Mouse (Mus musculus) urinary bladder, postnatal 4 days (tissue): ENCODE measurements at regions not wholly inside any gene's neighbourhood (a gene's known extent, or its start where the extent isn't known, plus 50 kb on each side); places are given as distances from the start of the nearest gene placed in this dataset.
"Not testable (repeated sequence)": the region's sequence is repeated elsewhere in the genome, so short reads cannot be mapped to it uniquely, and the experiment has no call there.

Experiments
- DNase-seq, 2 experiments: peaks; one replicate each; pipeline ENCODE4 v3.0.0; 2021 to 2022; ENCODE audit warnings: low spot score in 2 of 2

GRCm38 (mm10) chr3:18295921-18296320 lies 347.7 kb downstream of the Cypt12 start:
- no peak for DNase-seq

DNA sequence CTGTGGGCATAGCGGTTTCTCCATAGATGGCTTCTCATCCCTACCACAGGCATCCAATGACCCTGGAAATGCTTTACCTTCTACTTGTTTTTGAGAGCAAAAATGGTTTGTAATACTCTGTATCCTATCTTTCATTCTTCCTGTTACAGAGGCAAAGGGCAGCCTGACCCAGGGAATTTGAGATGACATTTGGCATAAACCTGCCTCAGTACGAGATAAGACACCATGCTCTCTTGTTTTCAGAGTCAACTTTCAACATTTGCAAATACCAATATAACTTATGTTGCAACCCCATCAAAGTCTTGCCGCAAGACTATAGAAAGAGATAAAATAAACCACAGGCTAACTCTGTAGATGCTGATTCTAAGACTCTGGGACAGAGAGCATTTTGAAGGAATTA lies 350.5 kb downstream of the Cypt12 start:
- no peak for DNase-seq

DNA sequence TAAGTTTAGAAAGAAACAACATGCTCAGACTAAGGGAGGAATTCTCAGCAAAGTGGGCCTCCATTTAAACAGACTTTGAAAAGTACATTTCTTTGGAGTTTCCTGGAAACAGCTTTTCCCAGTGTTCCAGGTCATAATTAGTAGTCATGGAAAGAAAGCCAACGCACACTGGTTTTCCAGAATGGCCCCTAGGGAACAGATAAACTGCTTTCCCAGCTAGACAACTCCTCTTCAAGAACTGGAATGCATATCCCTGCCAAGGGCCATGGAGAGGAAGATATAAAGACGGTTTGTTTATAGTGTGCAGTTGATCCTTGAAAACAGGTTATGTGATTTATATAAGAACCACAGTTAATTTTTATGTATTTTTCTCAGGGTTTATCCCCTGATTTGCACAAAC lies 351.3 kb downstream of the Cypt12 start:
- no peak for DNase-seq

DNA sequence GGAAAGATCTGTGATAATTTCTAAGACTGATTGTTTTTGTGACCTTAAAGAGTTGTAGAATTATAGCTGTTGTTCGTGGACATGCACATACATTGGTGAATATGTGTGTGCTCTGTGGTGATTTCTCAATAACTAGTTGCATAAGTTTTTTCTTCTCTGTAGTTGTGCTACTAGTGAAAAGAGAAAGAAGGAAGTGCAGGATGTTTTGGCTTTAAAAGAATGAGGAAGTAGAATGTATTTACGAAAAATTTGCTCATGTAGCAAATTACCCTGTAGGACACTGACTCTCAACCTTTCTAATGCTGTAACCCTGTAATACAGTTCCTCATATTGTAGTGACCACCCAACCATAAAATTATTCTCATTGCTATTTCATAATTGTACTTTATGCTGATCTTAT lies 371.2 kb downstream of the Cypt12 start:
- no peak for DNase-seq

- no peak for DNase-seq
These were observed 385.0 kb downstream of the Cypt12 start for GRCm38 (mm10) chr3:18333182-18333581.

- no peak for DNase-seq
These were observed 391.0 kb downstream of the Cypt12 start for GRCm38 (mm10) chr3:18339189-18339588.

GRCm38 (mm10) chr3:18341757-18342156 lies 393.5 kb downstream of the Cypt12 start:
- DNase-seq: no peak

DNA sequence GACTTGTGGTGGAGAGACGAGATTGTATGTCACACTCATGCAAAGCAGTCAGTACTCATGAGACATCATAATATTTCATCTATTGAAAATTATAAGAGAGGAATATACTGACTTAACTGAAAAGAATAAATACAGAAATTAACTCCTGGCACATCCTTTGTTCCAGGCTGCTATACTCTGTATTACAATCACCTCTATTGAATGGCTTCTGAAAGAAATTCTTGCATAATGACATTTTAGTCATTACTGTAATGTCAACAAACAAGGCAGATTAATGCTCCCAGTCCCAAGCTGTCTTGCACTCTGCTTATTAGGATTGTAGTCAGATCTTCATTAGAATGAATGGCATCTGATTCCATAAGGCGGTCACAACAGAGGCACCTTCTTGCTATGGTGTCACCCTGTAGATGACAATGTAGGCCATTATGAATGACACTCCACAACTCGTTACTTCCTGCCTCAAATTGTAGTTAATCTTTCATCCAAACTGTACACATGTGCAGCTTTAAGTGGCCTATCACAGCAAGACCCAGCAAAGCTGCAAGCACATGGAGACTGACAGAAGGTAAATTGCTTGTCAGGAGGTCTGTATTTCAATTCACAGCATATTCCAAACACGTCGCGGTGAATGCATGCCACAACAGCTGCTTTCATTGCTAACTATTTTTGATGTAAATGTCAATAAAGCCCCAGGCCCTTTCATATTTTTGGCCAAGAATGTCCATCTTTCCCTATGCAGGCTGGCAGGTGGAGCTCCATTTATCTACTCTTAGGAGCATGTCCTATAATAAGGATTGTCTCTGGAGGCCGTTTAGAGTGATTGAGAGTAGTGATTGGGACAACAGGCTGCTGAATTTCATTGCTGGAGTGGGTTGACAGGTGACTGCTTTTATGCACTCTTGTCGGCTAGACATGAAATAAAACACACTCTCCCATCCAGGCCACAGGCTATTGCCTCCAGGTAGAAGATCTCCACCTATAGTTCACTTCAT lies 430.1 kb downstream of the Cypt12 start:
- DNase-seq: no peak

DNA sequence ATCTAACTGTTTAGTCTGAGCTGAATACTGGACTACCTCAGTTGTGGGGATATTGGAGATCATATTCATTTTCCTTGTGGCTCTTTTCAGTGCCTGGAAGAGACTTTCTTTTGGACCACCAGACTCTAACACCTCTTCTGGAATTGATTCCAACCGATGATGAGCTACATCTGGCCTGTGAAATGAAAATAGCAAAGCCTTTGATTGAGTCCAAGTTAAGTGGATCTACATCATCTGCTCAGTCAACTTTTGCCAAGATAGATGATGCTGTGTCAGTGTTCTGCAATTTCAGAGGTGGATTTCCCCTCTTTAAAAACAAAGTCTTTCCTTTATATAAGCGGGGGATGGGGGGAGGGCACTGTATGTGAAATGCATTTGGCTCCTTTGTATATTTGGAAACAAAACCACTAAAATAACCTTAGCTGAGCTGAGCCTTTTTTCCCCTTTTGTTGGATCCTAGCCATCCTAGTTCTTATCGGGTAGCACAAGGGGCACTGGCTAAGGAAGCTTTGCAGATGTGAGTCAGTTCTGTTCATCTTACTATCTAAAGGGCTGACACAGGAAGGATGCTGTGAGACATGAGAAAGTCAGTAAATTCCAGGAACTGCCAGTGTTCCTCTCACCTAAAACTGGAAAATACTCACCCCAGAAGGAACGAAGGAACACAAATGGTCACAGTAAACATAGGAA lies 473.8 kb downstream of the Cypt12 start:
- DNase-seq: no peak

DNA sequence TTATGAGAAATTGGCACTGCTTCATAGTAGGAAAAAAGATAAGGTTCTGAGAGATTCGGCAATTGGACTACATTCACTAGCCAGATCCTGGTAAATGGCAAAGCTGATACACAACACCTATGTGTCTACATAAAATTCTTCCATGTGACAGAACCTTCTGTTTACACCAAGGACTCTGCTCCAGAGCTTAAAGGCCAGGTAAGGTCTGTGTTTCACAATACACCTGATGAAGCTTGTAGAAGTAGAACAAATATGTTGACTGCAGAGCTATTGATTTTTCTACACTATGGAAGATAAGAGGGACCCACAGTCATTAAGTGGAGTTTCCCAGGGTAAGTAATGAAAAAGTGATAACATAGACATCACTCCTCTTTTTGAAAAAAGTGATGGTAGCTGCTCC lies 480.7 kb downstream of the Cypt12 start:
- DNase-seq: no peak

GRCm38 (mm10) chr3:18438845-18439244 lies 490.6 kb downstream of the Cypt12 start:
- no peak for DNase-seq

DNA sequence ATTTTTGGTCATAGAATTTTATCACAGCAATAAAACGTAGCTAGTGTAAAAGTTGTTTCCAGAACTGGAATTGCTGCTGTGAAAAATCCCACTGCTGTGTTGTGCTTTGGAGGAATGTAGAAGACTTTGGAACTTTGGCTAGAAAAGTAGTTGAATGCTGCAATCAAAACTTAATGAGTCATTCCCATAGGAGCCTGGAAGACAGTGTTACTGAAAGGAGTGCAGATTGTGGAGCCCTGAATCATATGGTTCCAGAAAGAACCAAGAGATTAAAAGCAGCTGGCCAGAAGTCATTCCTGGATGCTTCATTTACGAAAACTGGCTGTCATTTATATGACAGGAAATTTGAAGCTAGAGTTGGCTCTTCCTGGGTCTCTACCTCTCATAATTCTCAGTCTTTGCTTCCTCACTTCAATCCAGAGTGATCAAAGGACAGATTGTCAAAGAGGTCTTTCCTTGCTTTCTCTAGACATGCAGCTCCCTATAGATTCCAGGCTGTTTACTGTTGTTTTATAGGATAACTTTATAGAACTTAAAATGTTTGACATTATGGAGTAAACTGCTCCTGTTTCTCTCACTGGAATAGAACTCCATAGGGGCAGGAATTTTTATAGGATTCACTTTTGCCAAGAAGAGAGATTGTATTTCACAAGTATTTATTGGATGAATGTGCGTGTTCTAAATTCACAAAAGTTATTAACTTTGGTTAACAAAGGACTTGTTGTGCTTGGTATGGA lies 504.2 kb downstream of the Cypt12 start:
- no peak for DNase-seq

- DNase-seq: no peak
These were observed 505.2 kb downstream of the Cypt12 start for GRCm38 (mm10) chr3:18453220-18453985.

- DNase-seq: no peak
These were observed 505.7 kb downstream of the Cypt12 start for GRCm38 (mm10) chr3:18453986-18454291.

GRCm38 (mm10) chr3:18454558-18455191 lies 506.5 kb downstream of the Cypt12 start:
- not testable (repeated sequence) for DNase-seq

DNA sequence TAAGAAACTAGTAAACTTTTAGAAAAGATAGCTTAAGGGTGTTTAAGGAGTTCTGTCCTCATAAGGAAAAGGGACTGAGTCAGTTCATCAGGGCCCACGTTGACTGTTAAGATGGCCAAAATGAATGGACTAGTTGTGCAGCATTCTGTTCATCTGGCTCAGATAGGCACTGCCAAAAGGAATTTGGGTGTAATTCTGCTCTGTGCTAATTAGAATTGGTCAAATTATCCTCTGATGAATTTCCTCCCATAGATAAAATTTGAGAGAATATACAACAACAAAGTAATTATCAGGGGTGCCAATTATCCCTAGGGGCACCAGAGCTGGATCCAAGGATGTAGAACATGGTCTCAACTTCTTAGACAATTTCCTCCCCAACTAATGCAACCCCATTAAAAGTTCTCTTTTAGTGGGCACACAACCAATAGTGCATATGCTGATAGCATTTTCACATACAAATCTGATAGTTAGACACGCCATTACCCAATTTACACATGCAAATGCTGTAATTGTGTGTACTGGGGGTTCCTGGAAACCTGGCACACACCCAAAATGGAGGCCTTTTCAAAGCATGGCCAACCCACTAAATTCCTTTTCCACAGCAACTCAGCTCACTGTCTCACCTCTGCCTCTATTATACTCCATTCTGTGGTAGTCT lies 508.0 kb downstream of the Cypt12 start:
- no peak for DNase-seq

- no peak for DNase-seq
These were observed 512.1 kb downstream of the Cypt12 start for GRCm38 (mm10) chr3:18460267-18460666.

GRCm38 (mm10) chr3:18471846-18472245 lies 523.6 kb downstream of the Cypt12 start:
- DNase-seq: no peak

GRCm38 (mm10) chr3:18479557-18479956 lies 531.3 kb downstream of the Cypt12 start:
- no peak for DNase-seq

DNA sequence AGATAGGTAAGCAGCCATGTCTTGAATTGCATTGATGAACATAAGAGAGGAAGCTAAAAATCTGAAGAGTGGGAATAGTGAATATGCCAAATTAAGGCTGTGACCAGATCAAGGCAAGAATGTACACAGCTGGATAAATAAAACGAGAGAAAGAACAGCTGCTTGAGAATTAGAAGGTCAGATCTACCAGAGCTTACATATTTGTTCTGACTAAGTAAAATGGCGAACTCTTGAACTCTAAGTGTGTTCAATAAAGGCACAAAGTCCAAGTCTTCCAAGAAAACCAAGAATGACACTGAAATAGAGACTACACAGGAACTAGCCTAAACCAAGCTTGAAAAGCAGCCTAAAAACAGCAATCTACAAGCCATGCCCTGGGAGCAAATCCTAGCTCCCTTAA lies 533.8 kb downstream of the Cypt12 start:
- DNase-seq: no peak

- no peak for DNase-seq
These were observed 540.7 kb downstream of the Cypt12 start for GRCm38 (mm10) chr3:18488886-18489285.
